Mouse (Mus musculus) bone marrow, adult 2 months (tissue): ENCODE data around the gene Depdc5. TPM values are rescaled to one million over a fixed set of nuclear protein-coding genes. Genes with fewer than 3 reads are reported as not detected.

Source experiments
- H3K27ac ChIP-seq: fragments of 200-500 bp; 2 replicates; pipeline ENCODE4 v1.5.1; 2012; ENCODE audit warnings: low read depth, mild to moderate bottlenecking, control low read depth, inconsistent platforms, low read length; ENCODE audit not compliant: control insufficient read depth, poor library complexity, insufficient read depth
- H3K4me1 ChIP-seq: fragments of 200-500 bp; 2 replicates; pipeline ENCODE4 v1.6.1; 2011; ENCODE audit warnings: low read length; ENCODE audit not compliant: control insufficient read depth, insufficient read depth
- H3K4me3 ChIP-seq: fragments of 200-500 bp; replicated peaks from 2 replicates; pipeline ENCODE3; 2011; ENCODE audit warnings: mild to moderate bottlenecking, low read depth, low read length, control low read depth; ENCODE audit not compliant: control insufficient read depth
- CTCF ChIP-seq: fragments of 200-500 bp; IDR thresholded peaks from 2 replicates; pipeline ENCODE4 v1.5.1; 2011; ENCODE audit warnings: low read length, control low read depth; ENCODE audit not compliant: control insufficient read depth, insufficient read depth
- POLR2A ChIP-seq: fragments of 200-500 bp; IDR thresholded peaks from 2 replicates; pipeline ENCODE4 v1.6.1; 2011; ENCODE audit warnings: low read depth, mild to moderate bottlenecking, control low read depth, low read length, borderline replicate concordance; ENCODE audit not compliant: control insufficient read depth
- WGBS: fragments of 180-500 bp; shearing (Covaris S2); methylation state at CpG from one replicate; pipeline ENCODE4 v1.1.7; 2018; 5-methylcytosine and 5-hydroxymethylcytosine counted together
- polyA plus RNA-seq: library from polyadenylated mRNA; stranded (reverse); fragments of >200 nt; gene quantifications from 2 replicates; pipeline ENCODE4 v1.2.4, GENCODE M21; 2011; ENCODE audit warnings: low replicate concordance; ENCODE audit not compliant: missing spikeins, insufficient read depth, insufficient read length

Gene Depdc5
- polyA plus RNA-seq, 1 experiment, result 26.8 TPM

- 88% methylated on average over 4 of the region's 4 CpGs for WGBS
Measured at GRCm38 (mm10) chr5:32998783-32999182, 135.3 kb downstream of the Depdc5 start.

GRCm38 (mm10) chr5:33001111-33001510 lies 137.6 kb downstream of the Depdc5 start:
- 82% methylated on average over 5 of the region's 5 CpGs for WGBS
- H3K4me1 ChIP-seq, result no peaks in the 10 kb centered on the region; the same call in none of the 2 replicates
- H3K27ac ChIP-seq, result no peak overlapping the region
- no peak overlapping the region for H3K4me3 ChIP-seq
- TF ChIP-seq POLR2A, result no peak
- no peak for TF ChIP-seq CTCF

More at GRCm38 (mm10) chr5:32998783-32999182, 135.3 kb downstream of the Depdc5 start:
- Histone ChIP-seq H3K4me3 (no peak overlapping the region), H3K4me1 (no peaks in the 10 kb centered on the region; the same call in 1 of the 2 replicates), H3K27ac (no peak overlapping the region)
- TF ChIP-seq CTCF (no peak), POLR2A (no peak)

GRCm38 (mm10) chr5:33002781-33003180 lies 139.3 kb downstream of the Depdc5 start:
- H3K4me1 ChIP-seq, result no peaks in the 10 kb centered on the region; the same call in none of the 2 replicates
- no peak overlapping the region for H3K27ac ChIP-seq
- TF ChIP-seq POLR2A (no peak), CTCF (no peak)
- 69% methylated on average over 5 of the region's 5 CpGs for WGBS
- H3K4me3 ChIP-seq, result no peak overlapping the region

GRCm38 (mm10) chr5:33003500-33003899 lies 140.0 kb downstream of the Depdc5 start:
- no peaks in the 10 kb centered on the region; the same call in 1 of the 2 replicates for H3K4me1 ChIP-seq
- H3K27ac ChIP-seq, result no peak overlapping the region
- WGBS, result 70% methylated on average over 6 of the region's 6 CpGs
- no peak overlapping the region for H3K4me3 ChIP-seq
- TF ChIP-seq CTCF (no peak), POLR2A (no peak)

GRCm38 (mm10) chr5:33004110-33004509 lies 140.6 kb downstream of the Depdc5 start:
- Histone ChIP-seq H3K27ac (no peak overlapping the region), H3K4me3 (no peak overlapping the region), H3K4me1 (peaks cover 3% of the 10 kb centered on the region)
- TF ChIP-seq POLR2A (no peak), CTCF (no peak)
- WGBS, result 76% methylated on average over 4 of the region's 4 CpGs

DNA sequence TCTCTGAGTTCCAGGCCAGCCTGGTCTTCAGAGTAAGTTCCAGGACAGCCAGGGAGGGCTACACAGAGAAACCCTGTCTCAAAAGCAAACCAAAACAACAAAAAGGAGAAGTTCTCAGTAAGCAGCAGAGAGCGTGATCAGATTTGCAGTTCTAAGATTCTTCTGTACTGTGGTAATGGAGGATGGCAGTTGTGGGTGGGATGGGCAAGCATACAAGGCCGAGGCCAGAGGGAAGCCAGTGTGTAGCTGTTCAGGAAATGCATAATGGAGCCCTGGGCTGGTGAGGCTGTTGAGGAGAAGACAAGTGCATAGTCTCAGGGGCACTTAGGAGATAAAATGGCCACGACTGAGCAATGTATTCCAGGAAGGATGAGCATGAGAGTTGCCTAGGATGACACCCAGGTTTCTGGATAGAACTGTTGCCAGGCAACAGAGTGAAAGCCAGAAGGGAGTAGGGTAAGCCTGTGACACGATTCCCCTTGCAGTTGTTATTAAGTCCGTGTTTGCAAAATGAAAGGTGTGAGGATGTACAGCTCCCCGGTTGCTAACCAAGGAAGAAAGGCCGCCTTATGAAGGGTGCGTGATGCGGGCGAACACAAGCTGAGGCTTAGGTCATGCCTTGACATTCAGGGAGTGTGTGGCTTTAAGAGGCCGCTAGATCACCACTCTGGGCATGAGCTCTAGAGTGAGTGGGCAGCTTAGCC lies 142.1 kb downstream of the Depdc5 start:
- Histone ChIP-seq H3K4me3 (no peak overlapping the region), H3K27ac (no peak overlapping the region), H3K4me1 (peaks cover 6% of the 10 kb centered on the region)
- 56% methylated on average over 11 of the region's 11 CpGs for WGBS
- TF ChIP-seq CTCF, result no peak
- no peak for TF ChIP-seq POLR2A

GRCm38 (mm10) chr5:33006670-33007069 lies 143.2 kb downstream of the Depdc5 start:
- 79% methylated on average over 8 of the region's 8 CpGs for WGBS
- no peak overlapping the region for H3K27ac ChIP-seq
- peaks cover 6% of the 10 kb centered on the region for H3K4me1 ChIP-seq
- TF ChIP-seq POLR2A (no peak), CTCF (no peak)
- no peak overlapping the region for H3K4me3 ChIP-seq

- WGBS, result 80% methylated on average over 4 of the region's 4 CpGs
- no peak overlapping the region for H3K4me3 ChIP-seq
- no peak for TF ChIP-seq POLR2A
- no peak for TF ChIP-seq CTCF
- H3K27ac ChIP-seq, result no peak overlapping the region
- peaks cover 6% of the 10 kb centered on the region for H3K4me1 ChIP-seq
Measured at GRCm38 (mm10) chr5:33007371-33007770, 143.9 kb downstream of the Depdc5 start.
